Mouse (Mus musculus) induced T-regulatory cell, adult 2 months (primary cell): ENCODE results near the gene Fam234a.

Source experiments
- DNase-seq: peaks from one replicate; pipeline ENCODE4 v3.0.0-alpha.2; 2012; ENCODE audit warnings: low read depth

Fam234a gene

DNA sequence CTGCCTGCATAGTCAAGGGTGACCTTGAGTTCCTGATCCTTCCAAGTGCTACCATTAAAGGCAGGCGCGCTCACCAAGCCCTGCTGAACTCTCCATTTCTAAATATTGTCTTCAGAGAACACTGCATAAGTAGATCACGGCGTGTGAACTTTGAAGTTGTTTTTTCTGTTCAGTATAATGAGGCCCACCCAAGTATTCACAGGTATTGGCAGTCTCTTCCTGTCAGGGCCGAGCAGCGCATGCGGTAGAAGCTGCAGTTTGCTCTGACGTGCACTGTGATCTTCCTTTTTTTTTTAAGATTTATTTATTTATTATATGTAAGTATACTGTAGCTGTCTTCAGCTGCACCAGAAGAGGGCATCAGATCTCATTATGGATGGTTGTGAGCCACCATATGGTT lies 9.7 kb downstream of the Fam234a start:
- peak; percentile 55 for DNase-seq

DNA sequence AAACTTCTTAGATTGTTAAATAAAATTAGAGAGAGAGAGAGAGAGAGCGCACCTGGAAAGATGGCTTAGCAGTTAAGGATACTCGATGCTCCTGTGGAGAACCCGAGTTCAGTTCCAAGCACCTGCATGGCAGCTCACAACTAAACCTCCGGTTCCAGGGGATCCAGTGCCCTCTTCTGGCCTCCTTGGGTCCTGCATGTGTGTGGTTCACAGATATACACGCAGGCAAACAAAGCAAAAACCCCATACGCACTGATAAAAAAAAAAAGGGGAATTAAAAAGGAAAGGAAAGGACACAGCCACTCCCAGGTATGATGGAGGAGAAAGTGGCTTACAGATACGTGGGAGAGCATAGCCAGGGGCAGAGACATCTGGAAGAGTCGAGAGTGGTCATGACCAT lies 11.2 kb downstream of the Fam234a start:
- peak; percentile 59 for DNase-seq

DNA sequence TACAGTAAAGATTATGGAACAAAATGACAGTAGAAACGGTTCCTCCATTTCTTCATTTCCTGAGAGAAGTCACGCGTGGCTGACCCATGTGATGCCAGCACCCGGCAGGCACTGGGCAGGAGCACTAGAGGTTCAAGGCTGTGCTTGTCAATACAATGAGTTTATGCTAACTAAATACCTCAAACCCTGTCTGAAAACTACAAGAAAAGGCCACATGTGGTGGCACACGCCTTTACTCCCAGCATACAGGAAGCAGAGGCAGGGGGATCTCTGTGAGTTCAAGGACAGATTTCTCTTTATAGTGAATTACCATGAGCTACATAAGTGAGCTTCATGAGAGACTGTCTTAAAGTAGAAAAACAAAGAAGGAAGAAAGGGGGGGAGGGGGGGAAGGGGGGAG lies 12.9 kb downstream of the Fam234a start:
- no peak for DNase-seq

DNA sequence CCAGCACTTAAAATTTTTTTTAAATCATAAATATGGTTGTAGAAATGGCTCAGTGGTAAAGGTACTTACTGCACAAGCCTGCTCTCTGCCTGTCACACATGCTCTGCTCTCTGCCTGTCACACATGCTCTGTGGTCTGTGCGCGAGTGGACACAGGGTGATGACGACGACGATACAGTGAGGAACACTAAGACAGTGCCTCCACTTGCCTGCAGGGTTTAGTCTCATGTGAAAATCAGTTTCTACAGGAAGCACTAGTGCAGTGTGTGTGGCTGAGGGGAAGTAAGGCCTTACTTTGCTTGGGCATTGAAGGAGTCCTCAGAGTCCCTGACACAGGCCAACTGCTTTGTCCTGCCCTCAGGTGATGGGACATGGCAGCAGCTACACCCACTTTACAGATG lies 14.3 kb downstream of the Fam234a start:
- no peak for DNase-seq

DNA sequence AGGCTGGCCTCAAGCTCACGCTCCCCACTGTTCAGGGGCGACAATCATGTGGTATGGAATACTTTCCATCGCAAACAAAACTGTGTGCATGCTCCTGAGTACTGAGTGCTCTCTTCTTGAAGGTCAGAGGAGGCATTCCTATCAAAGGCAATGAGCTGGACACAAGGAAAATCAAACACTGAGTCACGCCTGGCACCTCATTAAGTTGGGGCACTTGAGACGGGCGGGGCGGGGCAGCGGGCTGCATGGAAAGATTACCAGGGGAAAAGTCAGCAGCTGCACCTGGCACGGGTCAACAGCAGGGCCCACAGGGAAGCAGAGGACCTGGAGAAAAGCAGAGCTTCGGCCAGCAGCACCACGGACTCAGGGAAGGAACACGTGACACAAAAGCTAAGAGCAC lies 18.9 kb downstream of the Fam234a start:
- no peak for DNase-seq

DNA sequence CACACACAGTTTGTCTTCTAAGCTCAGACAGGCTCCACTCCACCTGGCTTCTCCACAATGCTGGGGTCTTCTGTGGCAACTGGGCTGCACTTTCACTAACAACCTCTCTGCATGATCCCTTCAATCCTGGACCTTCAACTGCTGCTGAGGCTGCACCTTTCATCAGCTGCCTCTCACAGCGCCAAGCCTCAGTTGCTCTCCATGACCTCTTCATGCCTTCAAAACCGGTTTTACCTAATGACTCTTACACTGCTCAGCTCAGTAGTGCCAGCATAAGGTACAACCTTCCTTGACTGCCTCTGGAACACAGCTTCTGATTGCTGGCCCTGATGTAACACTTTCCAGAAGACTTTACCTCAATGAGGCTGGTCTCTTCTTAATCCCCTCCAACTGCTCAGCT lies 22.5 kb downstream of the Fam234a start:
- no peak for DNase-seq

DNA sequence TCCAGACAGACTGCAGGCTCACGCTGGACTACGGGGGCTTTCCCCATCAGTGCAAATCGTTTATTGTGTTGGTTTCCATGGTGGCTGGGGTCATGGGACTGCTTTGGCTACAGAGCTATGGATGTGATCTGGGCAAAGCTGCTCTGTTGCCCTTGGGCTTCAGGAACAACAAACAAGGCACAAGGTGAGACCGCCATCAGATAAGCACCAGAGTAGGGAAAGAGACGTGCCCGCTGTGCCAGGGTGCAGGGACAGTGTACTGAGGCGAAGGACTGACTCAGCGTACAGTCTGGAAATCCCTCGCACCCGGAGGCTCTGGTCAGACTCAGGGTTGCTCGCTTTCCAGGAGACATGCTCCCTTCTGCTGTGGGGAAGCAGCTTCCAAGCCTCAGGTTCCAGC lies 31.4 kb downstream of the Fam234a start:
- DNase-seq, result no peak

DNA sequence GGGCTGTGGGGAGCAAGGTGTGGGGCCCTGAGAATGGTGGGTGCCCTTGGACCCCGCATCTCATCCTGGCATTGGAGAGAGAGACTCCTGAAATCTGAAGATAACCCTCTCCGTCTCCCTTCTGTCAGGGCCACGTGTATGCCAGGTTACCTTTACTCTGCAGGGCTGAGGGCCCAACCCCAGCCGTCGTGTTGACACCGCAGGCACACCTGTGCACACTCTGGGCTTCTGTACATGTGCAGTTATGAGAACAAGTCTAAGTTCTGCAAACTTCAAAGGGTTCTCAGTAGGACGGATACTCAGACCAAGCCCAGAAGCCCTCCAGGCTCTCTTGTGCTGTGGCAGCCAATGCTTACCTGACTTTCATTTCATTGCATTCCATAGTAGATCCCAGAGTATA lies 31.8 kb downstream of the Fam234a start:
- DNase-seq, result no peak

DNA sequence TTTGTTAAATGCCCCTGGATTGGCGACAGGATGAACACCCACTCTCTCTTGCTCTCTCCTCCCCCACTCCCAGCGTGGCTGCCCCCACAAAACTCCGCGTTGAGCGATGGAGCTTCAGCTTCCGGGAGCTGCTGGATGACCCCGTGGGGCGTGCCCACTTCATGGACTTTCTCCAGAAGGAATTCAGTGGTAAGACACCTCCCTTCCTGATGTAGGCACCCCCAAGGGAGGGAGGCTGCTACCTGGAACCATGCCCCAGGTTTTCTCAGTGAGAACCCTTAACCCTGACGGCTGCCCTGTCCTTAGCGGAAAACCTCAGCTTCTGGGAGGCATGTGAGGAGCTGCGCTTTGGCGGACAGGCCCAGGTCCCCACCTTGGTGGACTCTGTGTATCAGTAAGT lies 36.4 kb downstream of the Fam234a start, which contains the start of gene Arhgdig:
Gene Arhgdig, minus strand, starts transcription at position 101 of the 400 bp plus-strand sequence.
- no peak for DNase-seq

DNA sequence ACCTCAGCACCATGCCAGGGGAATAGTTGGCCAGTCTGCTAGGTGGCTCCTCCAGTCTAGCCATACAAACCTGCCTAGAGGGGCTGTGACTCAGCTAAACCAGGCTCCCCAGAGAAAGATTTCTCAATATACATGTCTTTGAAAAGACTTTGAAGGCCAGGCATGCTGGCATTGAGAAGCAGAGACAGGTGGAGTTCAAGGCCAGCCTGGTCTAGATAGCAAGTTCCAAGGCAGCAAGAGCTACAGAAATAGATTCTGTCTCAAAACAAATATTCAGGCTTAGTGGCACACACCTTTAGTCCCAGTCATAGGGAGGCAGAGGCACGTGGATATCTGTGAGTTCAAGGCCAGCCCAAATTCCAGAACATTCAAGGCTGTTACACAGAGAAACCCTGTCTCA lies 37.6 kb downstream of the Fam234a start:
- DNase-seq, result no peak

DNA sequence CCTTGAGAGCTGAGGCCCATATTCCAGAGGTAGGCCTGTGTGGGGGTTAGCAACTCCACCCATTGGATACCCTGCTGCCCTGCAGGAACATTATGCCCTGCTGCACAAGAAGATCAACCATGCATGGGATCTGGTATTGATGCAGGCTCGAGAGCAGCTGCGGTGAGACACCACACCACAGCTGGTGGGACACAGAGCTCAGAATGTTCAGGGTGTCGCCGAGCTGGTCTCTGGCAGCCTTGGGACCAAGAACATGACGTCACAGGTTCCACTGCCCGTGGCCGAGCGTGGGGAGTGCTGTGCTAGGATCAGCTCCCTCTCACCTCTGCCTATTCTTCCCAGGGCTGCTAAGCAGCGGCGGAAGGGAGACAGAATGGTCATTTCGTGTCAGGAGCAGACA lies 39.3 kb downstream of the Fam234a start:
- no peak for DNase-seq

DNA sequence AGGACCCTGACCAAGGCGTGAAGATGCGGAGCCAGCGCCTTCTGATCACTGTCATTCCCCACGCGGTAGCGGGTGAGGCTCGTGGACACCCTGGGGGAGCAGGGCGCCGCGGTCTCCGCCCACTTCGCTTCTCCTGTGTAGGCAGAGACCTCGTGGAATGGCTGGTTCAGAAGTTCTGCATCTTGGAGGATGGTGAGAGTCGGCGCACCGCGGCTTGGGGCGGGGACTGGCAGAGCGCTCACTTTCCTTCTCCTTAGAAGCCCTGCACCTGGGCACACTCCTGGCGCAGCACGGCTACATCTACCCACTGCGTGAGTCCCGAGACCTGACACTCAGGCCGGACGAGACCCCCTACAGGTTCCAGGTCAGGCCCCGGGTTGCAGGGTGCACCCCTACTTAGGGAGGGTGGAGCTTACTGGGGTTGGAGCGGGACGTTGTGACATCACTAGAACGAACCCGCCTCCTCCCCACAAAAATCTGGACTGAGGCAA lies 40.7 kb downstream of the Fam234a start:
- DNase-seq, result peak; percentile 63

DNA sequence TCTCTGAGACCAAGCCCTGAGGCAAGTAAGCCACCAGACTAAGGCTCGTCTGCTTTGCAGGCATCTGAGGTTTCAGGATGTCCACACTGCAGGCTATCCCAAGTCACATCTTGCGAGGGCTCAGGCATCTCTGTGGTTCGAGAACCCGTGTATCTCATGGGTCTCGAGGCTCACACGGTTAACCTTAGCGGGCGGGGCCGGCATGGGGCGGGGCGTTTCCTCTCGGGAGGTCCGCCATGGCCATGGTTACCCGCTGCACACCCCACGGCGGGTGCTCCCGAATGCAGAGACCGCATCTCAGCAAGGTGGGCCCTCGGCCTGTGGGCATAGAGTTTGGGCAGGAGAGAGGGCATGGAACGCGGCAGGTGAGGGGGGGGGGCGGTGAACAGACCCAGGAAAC lies 41.3 kb downstream of the Fam234a start, which contains the start of gene Rgs11:
Gene Rgs11, plus strand, starts transcription at position 215 of the 400 bp plus-strand sequence.
- DNase-seq, result peak; percentile 71

DNA sequence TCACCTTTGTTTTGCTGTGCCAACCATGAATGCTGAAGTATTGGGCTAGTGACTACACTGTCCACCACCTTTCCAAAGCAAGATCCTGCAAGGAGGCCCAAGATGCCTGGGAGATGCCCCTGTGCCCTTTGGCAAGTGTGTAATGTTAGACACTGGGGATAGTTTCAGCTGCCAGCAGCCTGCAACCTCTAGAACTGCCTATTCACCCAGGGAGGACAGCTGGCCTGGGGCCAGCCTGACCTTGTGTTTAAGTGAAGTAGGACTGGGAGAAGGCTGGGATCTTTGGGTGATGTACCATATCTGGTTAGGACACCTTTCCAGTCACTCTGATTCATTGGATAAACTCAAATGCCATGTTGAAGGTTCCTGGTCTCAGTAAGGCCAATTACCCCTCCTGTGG lies 42.0 kb downstream of the Fam234a start:
- peak; percentile 18 for DNase-seq

DNA sequence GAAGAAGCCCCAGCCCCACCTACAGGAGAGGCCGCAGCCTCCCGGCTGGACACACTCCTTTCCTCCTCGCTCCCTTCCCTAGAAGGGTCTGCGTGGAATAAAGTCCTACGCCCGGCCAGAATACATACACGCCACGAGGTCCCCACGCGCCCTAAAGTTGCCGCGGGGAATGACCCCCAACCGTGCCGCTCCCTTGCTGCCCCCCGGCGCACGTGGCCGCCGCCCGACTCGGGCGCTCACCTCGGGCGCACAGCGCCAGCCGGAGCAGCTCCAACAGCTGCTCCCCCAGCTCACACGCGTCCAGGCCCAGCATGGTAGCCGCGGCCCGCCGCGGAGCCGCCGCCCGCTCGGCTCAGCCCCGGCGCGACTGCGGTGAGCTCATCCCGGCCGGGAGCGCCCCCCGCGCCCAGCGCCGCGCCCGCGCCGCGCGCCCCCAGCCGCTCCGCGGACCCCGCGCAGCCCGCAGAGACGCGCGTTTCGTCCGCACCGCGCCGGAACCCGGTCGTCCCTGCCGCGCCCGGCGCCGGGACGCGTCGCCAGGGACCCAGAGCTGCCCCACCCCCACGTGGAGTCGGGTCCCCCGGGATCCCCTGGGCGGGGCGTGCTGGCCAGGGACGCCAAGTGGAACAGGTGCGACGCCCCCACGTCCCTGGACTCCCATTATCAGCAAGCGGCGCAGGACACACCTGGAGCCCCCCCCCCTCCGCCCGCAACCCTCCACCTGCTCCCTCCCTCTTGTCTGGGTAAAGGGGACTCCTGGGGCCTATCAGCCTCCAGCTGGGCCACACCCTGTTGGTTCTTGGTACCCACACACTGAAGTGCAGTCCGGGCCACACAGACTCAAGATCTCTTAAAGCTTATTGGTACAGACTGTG lies 43.0 kb downstream of the Fam234a start:
- DNase-seq, result peak; percentile 39

DNA sequence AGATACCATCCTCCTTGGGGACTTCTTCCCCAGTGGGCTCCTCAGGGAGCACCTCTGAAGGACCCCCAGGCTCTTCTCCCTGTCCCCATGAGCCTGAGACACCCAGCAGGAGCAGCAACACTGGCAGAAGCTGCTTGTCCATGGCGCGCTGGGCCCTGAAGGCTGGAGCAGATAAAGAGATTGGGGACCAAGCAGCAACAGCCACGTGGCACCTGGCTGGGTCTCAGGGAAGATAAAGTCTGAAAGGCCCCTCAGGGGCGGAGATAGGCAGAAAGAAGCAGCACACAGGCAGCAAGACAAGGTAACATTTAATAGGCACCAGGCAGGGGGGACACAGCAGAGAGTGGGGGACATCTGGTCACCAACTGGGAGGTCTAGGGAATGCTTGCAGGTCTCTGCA lies 45.1 kb downstream of the Fam234a start, which contains the start of gene Pdia2:
Gene Pdia2, minus strand, starts transcription at position 196 of the 400 bp plus-strand sequence.
- no peak for DNase-seq

DNA sequence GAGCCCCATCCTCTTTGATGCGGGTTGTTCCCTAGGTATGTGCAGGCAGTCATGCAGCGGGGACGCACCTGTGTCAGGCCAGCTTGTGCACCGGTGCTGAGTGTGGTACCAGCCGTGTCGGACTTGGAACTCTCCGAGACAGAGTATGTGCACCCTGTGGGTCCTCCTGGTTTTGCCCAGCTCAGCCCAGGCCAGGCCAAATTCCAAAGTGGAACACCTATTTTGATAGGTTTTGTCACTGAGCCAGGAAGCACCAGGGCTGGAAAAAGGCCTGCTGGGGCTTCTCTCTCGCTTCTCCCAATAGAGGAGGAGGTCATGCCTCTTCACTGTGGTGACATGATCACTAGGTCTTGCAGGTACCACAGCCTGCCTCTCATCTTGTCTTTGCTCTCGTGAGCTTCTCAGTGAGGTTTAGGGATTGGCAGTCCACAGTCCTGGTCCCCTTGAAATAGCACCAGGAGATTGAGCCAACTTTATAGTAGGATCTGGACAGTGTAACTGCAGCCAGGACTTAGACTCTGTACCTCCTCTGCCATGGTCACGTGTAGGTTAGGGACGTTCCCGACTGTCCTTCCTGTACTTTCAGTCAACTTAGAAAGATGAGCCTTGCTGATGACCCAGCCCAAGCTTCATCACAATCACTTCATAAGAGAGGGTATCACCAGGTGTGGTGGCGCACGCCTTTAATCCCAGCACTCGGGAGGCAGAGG lies 51.4 kb downstream of the Fam234a start:
- no peak for DNase-seq

DNA sequence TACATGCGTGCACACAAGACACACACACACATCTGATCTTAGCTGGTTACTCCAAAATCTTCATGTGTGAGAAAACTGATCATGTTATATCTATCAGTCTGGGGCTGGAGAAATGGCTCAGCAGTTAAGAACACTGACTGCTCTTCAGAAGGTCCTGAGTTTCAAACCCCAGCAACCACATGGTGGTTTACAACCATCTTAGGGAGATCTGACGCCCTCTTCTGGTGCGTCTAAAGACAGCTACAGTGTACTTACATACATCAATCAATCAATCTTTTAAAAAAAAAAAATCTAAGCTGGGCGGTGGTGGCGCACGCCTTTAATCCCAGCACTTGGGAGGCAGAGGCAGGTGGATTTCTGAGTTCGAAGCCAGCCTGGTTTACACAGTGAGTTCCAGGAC lies 52.6 kb downstream of the Fam234a start:
- DNase-seq, result peak; percentile 43

DNA sequence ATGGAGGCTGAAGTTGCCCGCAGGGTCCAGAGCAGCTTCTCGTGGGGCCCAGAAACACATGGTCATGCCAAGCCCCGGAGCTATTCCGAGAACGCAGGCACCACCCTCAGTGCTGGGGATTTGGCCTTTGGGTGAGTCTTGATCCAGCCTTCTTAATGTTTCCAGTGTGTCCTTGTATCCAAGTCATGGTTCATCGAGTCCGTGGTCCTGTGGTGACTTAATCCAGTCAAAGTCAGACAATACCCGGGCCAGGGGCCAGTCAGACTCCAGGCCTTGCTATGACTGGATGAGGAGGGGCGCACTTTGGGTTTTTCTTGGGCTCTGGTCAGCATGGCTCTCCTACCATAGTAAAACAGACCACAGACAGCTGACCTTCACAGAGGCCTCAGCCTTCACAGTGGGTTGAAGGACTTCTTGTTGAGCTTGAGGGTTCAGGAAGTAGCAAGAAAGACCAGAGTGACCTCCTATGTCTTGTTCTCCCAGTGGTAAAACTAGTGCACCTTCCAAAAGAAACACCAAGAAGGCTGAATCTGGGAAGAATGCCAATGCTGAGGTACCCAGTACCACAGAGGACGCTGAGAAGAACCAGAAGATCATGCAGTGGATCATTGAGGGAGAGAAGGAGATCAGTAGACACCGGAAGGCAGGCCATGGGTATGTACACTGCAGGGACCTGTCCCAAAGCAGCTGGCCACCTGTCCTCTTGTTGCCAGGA lies 55.8 kb downstream of the Fam234a start:
- DNase-seq, result no peak

DNA sequence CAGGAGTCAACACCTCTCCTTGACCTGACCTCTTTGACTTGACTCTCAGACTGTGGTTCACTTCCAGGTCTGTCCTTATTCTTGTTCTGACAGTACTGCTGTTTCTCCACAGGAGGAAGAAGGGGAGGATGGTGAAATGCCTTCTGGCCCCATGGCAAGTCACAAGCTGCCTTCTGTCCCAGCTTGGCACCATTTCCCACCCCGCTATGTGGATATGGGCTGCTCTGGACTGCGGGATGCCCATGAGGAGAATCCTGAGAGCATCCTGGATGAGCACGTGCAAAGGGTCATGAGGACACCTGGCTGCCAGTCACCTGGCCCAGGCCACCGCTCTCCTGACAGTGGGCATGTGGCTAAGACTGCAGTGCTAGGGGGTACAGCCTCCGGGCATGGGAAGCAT lies 56.5 kb downstream of the Fam234a start:
- DNase-seq, result no peak

DNA sequence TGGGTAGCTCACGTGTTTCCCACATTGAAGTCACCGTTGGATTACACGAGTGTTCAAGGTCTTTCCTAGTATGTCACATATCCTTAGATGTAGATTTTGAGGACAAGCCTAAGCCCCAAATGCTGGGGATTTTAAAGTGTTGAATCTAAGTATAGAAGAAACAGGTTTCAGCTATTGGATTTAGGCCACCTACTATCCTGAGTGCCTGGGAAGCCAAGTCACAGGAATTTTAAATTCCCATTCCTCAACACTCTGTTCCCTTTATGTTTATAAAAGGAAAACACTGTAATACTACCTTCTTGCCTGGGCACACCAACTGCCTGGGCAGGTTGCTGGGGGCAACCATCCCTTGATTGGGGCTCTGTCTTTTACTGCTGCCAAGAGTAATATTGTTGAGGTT lies 62.9 kb downstream of the Fam234a start:
- DNase-seq, result no peak

DNA sequence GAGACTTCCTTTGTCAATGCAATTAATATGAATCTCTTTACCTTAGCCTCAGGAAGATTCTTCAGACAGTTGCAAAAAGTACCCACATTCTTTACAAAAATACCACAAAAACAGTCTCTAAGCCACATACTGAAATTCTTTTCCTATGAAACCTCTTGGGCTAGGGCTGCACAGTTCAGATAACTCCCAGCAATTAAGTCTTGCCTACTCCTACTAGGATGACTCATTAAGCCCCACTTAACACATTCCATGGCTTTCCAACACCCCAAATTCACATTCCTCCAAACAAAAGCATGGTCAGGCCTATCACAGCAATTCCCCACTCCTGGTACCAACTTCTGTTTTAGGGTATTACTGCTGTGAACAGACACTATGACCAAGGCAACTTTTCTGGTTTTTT lies 65.4 kb downstream of the Fam234a start:
- no peak for DNase-seq
